Mouse (Mus musculus): Measurements from ENCODE around the gene Drc3. TPM values are rescaled to one million over a fixed set of nuclear protein-coding genes. Genes with fewer than 3 reads are reported as not detected.
"Not testable (repeated sequence)": the region's sequence is repeated elsewhere in the genome, so short reads cannot be mapped to it uniquely, and the experiment has no call there.

Gene Drc3
- polyA plus RNA-seq, 1 experiment: 1.8 TPM

DNA sequence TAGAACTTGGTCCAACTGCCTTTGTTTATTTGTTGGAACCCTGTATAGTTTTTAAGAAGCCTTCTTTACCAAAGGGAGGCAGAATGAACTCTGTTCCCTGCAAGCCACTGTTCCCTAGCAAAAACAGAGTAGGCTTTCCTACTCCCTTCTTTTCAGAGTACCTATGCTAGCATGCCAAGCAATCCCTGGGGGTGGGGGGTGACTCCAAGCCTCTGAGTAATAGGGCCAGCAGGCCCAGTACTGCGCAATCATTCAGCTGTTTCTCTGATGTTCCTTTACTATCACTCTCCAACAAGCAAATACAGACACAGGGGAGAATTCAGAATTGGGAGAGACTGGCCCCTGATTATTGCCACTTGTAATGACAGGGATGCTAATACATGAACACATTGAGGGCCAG, 53.5 kb downstream of the Drc3 start:
- H3K4me1 ChIP-seq (ENCODE audit: control insufficient read depth, insufficient read depth, insufficient read length, low read length): peaks cover 4% of the 10 kb centered on the region
- no peak overlapping the region for H3K27ac ChIP-seq (replicated peaks; ENCODE audit: low read depth, low read length)
- H3K4me3 ChIP-seq (ENCODE audit: insufficient read depth, low read depth, low read length): no peak overlapping the region

DNA sequence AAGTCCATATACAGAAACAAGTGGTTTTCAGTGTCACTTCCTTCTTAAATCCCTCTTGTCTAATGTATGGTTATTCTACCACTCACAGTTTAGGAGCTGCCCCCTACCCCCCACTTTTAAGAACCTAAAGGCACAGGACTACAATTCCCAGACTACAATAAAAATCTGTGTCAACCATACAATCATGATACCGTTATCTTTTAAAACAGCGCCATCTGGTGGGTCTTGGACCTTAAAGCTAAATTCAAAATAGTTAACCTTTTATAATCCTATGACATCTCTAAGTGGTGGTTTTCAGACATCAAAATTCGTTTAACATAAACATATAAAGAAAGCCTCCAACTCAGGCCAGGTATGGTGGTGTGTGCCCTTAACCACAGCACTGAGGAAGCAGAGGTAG, 59.0 kb downstream of the Drc3 start:
- Histone ChIP-seq H3K27ac (replicated peaks; ENCODE audit: low read depth, low read length) (no peak overlapping the region), H3K4me1 (ENCODE audit: control insufficient read depth, insufficient read depth, insufficient read length, low read length) (peaks cover 4% of the 10 kb centered on the region), H3K4me3 (ENCODE audit: insufficient read depth, low read depth, low read length) (no peak overlapping the region)

DNA sequence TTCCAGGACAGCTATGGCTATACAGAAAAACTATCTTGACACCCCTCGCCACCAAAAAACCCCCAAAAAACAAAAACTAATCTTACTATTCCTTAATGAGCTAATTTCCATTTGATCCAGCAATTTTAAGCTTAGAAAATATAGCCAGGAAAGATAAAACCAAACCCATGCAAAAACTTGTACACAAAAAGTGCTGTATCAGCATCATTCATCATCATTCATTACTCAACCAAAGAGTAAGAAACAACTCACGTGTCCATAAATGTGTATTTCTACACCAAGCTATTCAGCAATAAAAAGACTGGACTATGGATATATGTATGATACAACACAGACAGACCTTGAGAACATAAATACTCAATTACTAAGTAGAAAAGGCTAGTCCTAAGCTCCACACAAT, 59.8 kb downstream of the Drc3 start:
- no peak overlapping the region for H3K27ac ChIP-seq (replicated peaks; ENCODE audit: low read depth, low read length)
- peaks cover 4% of the 10 kb centered on the region for H3K4me1 ChIP-seq (ENCODE audit: control insufficient read depth, insufficient read depth, insufficient read length, low read length)
- H3K4me3 ChIP-seq (ENCODE audit: insufficient read depth, low read depth, low read length): no peak overlapping the region

DNA sequence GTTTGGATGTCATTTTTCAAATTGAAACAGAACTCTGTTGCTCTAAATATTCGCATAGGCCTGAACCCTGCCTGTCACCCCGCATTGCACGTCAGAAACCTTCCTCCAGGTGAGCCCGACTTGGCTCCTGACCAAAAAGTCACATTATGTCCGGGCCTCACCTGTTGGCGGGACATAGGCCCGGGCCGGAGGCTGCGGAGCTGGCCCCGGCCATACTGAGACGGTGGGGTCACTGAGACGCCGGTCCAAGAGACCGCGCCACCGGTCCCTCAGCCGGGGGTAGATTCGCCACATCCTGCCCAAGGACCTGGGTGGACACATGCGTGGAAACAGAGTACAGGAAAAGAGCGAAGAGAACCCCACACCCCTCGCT, 63.4 kb downstream of the Drc3 start:
- Histone ChIP-seq H3K4me1 (ENCODE audit: control insufficient read depth, insufficient read depth, insufficient read length, low read length) (peaks cover 4% of the 10 kb centered on the region), H3K4me3 (ENCODE audit: insufficient read depth, low read depth, low read length) (peak overlapping the region; percentile 90), H3K27ac (replicated peaks; ENCODE audit: low read depth, low read length) (peak overlapping the region; percentile 96)

DNA sequence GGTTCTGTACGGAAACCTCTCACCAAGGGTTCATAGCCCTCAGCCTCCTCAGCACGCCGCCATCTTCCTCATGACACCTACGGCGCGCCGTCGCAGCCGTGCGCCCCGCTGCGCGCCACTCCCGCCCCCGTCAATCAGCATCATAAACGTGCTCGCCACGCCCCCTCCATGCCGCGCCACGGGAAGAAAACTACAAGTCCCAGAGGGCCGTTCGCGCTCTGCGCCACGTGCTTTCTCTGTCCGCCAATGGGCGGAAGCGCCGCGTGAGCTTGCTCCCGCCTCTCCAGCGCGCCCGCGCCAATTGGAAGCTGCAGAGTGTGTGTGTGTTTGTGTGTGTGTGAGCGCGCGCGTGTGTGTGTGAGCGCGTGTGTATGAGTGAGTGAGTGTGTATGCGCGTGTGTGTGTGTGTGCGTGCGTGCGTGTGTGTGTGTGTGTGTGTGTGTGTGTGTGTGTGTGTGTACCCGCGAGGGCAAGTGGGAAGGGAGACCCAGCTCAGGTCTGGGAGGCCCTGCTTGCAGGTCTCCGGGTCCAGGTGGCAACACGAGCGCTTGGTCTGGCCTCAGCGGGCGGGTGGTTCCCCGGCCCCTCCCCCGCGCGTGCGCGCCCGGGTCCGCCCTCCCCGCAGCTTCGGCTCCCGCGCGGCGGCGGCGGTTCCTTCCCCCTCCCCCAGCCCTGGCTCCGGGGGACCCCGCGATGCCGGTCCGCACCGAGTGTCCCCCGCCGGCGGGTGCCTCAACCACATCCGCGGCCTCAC, 64.0 kb downstream of the Drc3 start, which contains the start of gene Gid4:
TSS of gene Gid4 (plus strand) at position 183 of the 754 bp plus-strand sequence.
- peak within 1 kb of the TSS; percentile 90 for H3K4me3 ChIP-seq (ENCODE audit: insufficient read depth, low read depth, low read length)
- peaks cover 4% of the 10 kb centered on the region for H3K4me1 ChIP-seq (ENCODE audit: control insufficient read depth, insufficient read depth, insufficient read length, low read length)
- peak within 1 kb of the TSS; percentile 96 for H3K27ac ChIP-seq (replicated peaks; ENCODE audit: low read depth, low read length)

DNA sequence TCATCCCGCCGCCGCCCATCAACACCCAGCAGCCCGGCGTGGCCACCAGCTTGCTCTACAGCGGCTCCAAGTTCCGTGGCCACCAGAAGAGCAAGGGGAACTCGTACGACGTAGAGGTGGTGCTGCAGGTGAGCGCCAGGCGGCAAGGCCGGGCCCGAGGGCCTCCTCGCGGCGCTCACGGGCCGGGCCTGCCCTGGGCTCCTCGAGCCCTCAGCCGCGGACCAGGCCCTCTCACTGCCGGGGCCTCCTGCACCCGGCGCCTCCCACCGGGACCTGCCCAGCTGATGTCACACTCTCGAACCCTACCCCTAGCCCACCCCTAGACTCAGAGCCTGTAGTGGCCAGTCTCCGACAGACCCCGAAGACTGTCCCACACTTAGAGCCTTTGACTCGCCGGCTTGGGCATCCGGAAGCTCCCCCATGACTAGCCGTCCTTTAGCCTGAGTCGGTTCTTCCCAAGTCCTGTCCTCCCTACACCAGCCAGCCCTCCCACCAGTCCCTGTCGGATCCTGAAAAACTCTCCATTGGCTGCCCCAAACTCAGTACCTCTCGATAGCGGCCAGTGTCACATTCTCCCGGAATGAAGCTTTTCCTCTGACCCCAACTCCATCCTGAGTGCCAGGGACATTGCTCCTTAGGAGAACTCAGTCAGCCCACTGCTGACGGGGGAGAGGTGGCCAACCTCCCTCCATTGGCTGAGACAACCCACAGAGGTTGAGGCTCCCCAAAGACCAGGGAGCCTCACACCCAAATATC, 64.8 kb downstream of the Drc3 start, which contains the start of gene Atpaf2:
TSS of gene Atpaf2 (minus strand) at position 741 of the 756 bp plus-strand sequence.
- Histone ChIP-seq H3K4me3 (ENCODE audit: insufficient read depth, low read depth, low read length) (peak within 1 kb of the TSS; percentile 89), H3K4me1 (ENCODE audit: control insufficient read depth, insufficient read depth, insufficient read length, low read length) (peaks cover 4% of the 10 kb centered on the region), H3K27ac (replicated peaks; ENCODE audit: low read depth, low read length) (peak within 1 kb of the TSS; percentile 46)

DNA sequence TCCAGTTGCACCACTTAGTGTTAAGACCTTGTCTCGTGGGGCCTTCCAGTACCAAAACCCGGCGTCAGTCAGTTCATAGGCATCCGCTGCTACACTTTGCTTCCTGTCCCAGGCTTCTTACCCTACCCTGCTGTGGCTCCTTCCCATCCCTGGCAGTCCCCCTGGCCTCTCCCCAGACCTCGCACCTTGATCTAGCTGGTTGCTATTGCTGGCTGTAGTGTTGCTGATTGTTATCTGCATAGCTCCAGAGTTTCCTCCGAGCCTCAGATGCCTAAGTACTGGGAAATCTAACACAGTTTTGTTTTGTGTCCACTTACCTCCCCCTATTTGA, 65.3 kb downstream of the Drc3 start:
- H3K4me1 ChIP-seq (ENCODE audit: control insufficient read depth, insufficient read depth, insufficient read length, low read length): peaks cover 4% of the 10 kb centered on the region
- peak overlapping the region; percentile 89 for H3K4me3 ChIP-seq (ENCODE audit: insufficient read depth, low read depth, low read length)
- H3K27ac ChIP-seq (replicated peaks; ENCODE audit: low read depth, low read length): no peak overlapping the region

DNA sequence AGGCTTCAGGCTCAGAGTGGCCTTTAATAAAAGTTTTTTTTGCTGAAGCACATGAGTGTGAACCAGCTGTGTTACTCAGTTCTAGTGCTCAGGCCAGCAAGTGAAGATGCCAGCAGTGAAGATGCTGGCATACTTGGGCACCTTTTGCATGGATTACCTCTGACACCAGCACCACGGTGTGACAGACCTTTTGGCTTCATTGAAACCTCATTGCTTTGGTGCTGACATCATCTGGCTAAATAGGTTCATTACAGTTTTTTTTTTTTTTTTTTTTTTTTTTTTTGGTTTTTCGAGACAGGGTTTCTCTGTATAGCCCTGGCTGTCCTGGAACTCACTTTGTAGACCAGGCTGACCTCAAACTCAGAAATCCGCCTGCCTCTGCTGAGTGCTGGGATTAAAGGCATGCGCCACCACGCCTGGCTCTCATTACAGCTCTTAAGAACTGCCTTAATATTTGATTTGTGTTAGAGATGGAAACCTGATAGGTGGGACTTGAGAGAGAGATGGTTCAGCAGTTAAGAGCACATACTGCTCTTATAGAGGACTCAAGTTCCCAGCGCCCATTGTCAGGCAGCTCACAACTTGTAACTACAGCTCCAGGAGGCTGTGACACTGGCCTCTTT, 69.0 kb downstream of the Drc3 start:
- no peak overlapping the region for H3K4me3 ChIP-seq (ENCODE audit: insufficient read depth, low read depth, low read length)
- no peak overlapping the region for H3K27ac ChIP-seq (replicated peaks; ENCODE audit: low read depth, low read length)
- no peaks in the 10 kb centered on the region for H3K4me1 ChIP-seq (ENCODE audit: control insufficient read depth, insufficient read depth, insufficient read length, low read length)

DNA sequence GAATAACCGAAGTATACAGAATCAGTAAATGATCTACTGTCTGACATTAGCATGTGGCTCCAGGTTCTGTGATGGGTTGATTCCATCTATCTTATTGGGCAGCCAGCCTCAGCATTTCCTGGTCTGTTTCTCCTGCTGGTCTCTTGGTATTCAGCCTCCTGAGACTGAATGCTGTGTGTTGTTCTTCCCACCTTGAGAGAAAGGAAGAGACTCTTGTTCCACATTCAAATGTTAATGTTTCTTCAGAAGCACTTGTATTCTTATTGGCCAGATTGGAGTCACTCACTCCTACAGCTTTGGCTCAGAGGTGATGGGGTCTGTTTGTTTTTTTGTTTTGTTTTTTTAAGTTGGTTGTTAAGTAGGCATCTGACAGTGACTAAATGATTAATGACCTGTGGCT, 69.9 kb downstream of the Drc3 start:
- H3K4me3 ChIP-seq (ENCODE audit: insufficient read depth, low read depth, low read length): no peak overlapping the region
- no peaks in the 10 kb centered on the region for H3K4me1 ChIP-seq (ENCODE audit: control insufficient read depth, insufficient read depth, insufficient read length, low read length)
- no peak overlapping the region for H3K27ac ChIP-seq (replicated peaks; ENCODE audit: low read depth, low read length)

DNA sequence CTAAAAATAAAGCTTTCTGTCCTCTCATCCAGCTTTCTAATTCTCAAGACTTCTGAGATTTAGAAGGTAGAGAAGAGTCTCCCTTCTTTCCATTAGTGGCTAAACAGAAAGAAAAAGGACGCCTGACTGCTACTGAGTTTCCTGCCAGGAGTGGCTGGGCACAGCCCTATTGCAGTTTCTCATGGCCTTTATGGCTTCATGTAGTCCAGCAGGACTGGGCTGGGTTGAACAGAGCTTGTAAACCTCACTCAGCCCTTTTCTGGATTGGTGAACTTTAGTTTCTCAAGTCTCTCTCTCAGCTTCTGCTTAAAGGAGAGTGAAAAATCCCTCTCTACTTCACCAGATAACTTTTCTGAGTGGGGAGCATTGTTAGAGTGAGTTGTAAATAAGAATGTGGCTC, 73.3 kb downstream of the Drc3 start:
- H3K4me3 ChIP-seq (ENCODE audit: insufficient read depth, low read depth, low read length): no peak overlapping the region
- H3K4me1 ChIP-seq (ENCODE audit: control insufficient read depth, insufficient read depth, insufficient read length, low read length): no peaks in the 10 kb centered on the region
- no peak overlapping the region for H3K27ac ChIP-seq (replicated peaks; ENCODE audit: low read depth, low read length)

DNA sequence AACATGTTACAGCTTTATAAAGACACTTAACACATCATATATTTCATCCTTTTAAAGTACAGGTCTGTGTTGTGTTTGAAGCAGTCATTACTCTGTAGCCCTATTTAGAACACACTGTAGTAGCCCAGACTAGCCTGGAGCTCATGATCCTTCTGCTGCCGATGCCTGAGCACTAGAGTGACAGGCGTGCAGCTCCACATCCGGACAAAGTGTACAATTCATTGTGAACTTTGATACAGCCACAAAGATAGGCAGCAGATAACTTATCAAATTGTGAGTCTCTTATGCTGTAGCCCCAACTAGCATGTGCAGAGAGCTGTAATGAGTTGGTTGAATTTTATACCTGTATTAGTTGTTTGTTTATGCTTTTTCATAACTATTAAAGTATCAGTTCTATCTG, 74.5 kb downstream of the Drc3 start:
- H3K4me1 ChIP-seq (ENCODE audit: control insufficient read depth, insufficient read depth, insufficient read length, low read length): no peaks in the 10 kb centered on the region
- H3K4me3 ChIP-seq (ENCODE audit: insufficient read depth, low read depth, low read length): no peak overlapping the region
- no peak overlapping the region for H3K27ac ChIP-seq (replicated peaks; ENCODE audit: low read depth, low read length)

DNA sequence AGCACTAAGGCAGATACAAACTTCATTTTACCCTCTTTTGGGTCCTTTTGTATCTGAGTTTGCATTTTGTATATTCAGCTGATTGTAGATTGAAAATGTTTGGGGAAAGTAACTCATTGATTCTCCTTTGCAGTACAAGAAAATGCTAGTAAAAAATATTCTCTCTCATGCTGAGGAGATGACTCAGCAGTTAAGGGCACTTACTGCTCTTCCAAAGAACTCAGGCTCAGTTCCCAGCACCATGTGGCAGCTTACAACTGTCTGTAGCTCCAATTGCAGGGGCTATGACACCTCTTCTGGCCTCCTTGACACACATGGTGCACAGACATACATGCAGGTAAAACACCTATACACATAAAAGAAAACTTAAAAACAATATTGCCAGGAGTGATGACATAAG, 80.4 kb downstream of the Drc3 start:
- Histone ChIP-seq H3K4me3 (ENCODE audit: insufficient read depth, low read depth, low read length) (no peak overlapping the region), H3K27ac (replicated peaks; ENCODE audit: low read depth, low read length) (no peak overlapping the region), H3K4me1 (ENCODE audit: control insufficient read depth, insufficient read depth, insufficient read length, low read length) (no peaks in the 10 kb centered on the region)

DNA sequence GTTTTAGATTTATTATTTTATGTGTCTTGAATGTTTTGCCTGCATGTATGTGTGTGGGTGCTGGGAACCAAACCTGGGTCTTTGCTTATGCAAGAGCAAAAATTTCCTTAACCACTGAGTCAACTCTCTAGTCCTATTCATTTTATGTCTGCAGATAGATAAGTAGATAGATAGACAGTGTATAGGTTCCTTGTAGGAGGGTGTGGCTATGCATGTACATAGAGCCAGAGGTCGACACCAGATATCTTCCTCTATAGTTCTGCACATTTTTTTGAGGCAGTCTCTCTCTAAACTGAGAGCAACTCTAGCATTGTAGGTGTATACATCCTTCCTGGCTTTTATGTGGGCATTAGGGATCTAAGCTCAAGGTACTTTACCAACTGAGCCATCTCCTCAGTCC, 82.0 kb downstream of the Drc3 start:
- Histone ChIP-seq H3K4me1 (ENCODE audit: control insufficient read depth, insufficient read depth, insufficient read length, low read length) (no peaks in the 10 kb centered on the region), H3K4me3 (ENCODE audit: insufficient read depth, low read depth, low read length) (no peak overlapping the region), H3K27ac (replicated peaks; ENCODE audit: low read depth, low read length) (no peak overlapping the region)

DNA sequence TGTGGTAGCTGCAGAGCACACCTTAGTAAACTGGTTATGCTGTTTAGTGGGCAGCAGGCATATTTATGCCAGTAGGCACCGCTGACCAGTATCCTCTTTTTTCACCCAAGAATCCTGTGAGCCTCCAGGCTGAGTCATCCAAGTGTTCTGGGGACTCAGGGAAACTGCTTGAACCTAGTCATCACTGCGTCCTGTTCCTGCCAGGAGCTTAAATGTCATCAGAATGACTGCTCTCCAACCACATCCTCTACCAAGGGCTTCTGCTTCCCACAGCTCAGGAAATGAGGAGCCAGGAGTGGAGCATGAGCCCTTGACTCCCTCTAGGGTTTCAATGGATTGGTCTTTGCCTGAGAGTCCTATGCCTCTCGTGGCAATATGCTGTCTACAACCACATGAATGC, 83.5 kb downstream of the Drc3 start:
- Histone ChIP-seq H3K4me3 (ENCODE audit: insufficient read depth, low read depth, low read length) (no peak overlapping the region), H3K27ac (replicated peaks; ENCODE audit: low read depth, low read length) (no peak overlapping the region), H3K4me1 (ENCODE audit: control insufficient read depth, insufficient read depth, insufficient read length, low read length) (no peaks in the 10 kb centered on the region)

DNA sequence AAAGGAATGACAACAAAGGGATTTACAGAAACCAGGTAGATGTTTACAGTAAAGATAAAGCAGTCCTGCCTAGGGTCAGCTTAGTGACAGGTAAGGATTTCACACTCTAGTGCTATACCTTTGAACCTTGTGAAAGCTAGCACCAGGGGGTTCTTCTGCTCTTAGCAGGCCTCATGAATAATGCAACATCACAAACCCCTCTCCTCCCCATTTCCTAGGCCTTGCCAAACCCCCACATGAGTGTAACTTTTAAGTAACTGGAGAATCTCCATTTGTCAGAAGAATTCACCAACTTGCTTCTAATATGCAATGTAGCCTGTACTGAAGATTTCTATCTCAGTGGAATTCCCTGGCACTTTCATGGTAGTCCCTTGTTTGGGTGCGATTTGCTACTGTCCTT, 86.5 kb downstream of the Drc3 start:
- not testable (repeated sequence) for H3K4me1 ChIP-seq (ENCODE audit: control insufficient read depth, insufficient read depth, insufficient read length, low read length); H3K4me3 ChIP-seq (ENCODE audit: insufficient read depth, low read depth, low read length); H3K27ac ChIP-seq (replicated peaks; ENCODE audit: low read depth, low read length)

DNA sequence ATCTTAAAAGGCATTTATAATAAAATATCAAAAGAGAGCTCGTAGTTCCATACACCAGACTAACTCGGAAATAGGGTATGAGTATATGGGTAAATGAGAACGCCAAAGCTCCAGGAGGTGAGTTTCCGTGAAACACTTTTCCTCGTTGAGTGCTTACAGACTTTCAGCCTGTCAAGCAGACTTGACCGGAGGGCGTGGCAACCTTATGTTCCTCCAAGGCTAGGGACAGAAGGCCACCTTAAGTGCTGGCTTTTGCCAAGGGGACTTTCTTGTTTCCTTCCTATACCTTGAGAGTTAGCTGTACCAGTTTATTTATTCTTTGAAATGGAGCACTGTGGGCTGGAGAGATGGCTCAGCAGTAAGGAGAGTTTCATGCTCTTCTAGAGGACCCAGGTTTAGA, 87.0 kb downstream of the Drc3 start:
- Histone ChIP-seq H3K4me3 (ENCODE audit: insufficient read depth, low read depth, low read length) (no peak overlapping the region), H3K27ac (replicated peaks; ENCODE audit: low read depth, low read length) (no peak overlapping the region), H3K4me1 (ENCODE audit: control insufficient read depth, insufficient read depth, insufficient read length, low read length) (no peaks in the 10 kb centered on the region)
